Mouse (Mus musculus) G1E (cell line): ENCODE data around the gene Satb1.

Source experiments
- CTCF ChIP-seq: IDR thresholded peaks from 2 replicates; pipeline ENCODE4 v1.5.1; 2012; ENCODE audit warnings: low read depth, low read length, inconsistent platforms, mixed read lengths
- POLR2AphosphoS5 ChIP-seq: IDR thresholded peaks from 2 replicates; pipeline ENCODE4 v1.6.1; 2012; ENCODE audit warnings: low read depth, low read length, inconsistent platforms; ENCODE audit not compliant: insufficient replicate concordance
- TAL1 ChIP-seq: conservative IDR thresholded peaks from 2 replicates; pipeline ENCODE4 v1.6.1; 2012; ENCODE audit warnings: low read depth, low read length, inconsistent platforms, mixed read lengths

DNA sequence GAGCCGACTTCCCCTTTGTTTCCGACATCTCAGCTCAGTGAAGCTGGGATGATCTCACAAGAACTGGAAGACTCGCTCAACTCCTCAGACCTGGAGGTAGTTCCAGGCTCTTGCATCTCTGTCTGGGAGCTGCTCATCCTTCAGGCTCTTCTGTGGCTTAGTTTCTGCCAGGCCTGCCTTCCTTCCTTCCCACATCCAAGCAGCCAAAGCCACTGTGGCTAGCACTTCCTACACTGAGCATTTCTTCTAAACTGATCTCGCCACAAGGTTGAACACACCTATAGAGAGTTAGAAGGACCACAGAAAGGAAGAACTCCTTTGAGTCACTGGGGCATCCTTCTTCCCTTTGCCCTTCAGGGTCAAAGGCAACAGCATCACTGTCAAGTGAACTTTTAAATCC lies 44.0 kb downstream of the Satb1 start:
- TF ChIP-seq CTCF = no peak
- TF ChIP-seq POLR2AphosphoS5 = no peak
- TF ChIP-seq TAL1 = no peak
